16 mouse cellular contexts compared by ENCODE assay signal in the genomic region with DNA sequence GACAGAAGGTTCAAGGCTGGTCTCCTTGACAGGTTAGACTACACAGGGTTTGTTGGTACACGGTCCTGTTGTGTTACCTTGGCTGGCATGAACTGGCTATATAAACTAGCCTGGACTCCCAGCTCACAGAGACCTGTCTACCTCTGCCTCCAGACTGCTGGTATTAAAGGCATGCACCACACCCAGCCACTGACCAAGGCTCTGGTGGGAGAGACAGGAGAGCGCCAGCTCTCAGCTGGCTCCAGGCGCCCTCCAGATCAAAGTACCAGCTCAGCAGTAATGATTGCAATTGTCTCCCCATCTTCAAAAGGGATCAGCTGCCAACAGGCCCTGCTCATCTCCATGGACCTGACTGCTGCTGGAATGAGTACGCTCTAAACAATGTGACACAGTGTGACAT.
DNase-seq lines count a peak whose midpoint lies in the region; ATAC-seq and TF ChIP-seq lines count a peak whose summit lies in the region.
"Had no signal": no experiment of that assay in that cellular context is flagged by ENCODE, and none has a peak within 500 bp of the region (broad histone marks: within the 10 kb centered on the region; RNA-seq: fewer than 3 reads in every experiment).

No protein-coding gene starts in this region.

- TF ChIP-seq EP300 in stomach, postnatal 0 days (optimal IDR thresholded peaks at IDR 0.05), result no peak

- H3K9ac ChIP-seq in hindbrain, embryonic 13.5 days, result no peak overlapping the region
- H3K9ac ChIP-seq in hindbrain, embryonic 14.5 days, result no peak overlapping the region
- H3K9ac ChIP-seq in midbrain, embryonic 14.5 days (replicated peaks; ENCODE audit: low read length), result no peak overlapping the region
- H3K9ac ChIP-seq in midbrain, postnatal 0 days (replicated peaks; ENCODE audit: low read length, poor library complexity, severe bottlenecking), result no peak overlapping the region
- no peak overlapping the region for H3K9ac ChIP-seq in stomach, postnatal 0 days (ENCODE audit: low read length)
- H3K9ac ChIP-seq: lung, embryonic 15.5 days; neural tube, embryonic 15.5 days had no signal

- 0 out of 2 replicates have a peak overlapping the region, but pooled peaks have one; percentile 26 for H3K27ac ChIP-seq in hindbrain, embryonic 13.5 days
- H3K27ac ChIP-seq in hindbrain, embryonic 14.5 days, result no peak overlapping the region
- H3K27ac ChIP-seq in midbrain, embryonic 14.5 days (replicated peaks; ENCODE audit: low read depth, low read length), result no peak overlapping the region
- H3K27ac ChIP-seq in midbrain, postnatal 0 days (ENCODE audit: low read depth, low read length), result no peak overlapping the region
- H3K27ac ChIP-seq in stomach, postnatal 0 days (replicated peaks), result peak overlapping the region; percentile 76
- H3K27ac ChIP-seq in layer of hippocampus, adult 2 months, result no peak overlapping the region
- H3K27ac ChIP-seq: gastrocnemius, adult 2 months; heart, adult 2 months; lung, embryonic 15.5 days; neural tube, embryonic 15.5 days had no signal

- DNase-seq in hindbrain, embryonic 14.5 days (ENCODE audit: low spot score), result no peak
- peak; percentile 16 for DNase-seq in midbrain, embryonic 14.5 days
- no peak for DNase-seq in midbrain, postnatal 0 days (ENCODE audit: low spot score)
- DNase-seq in kidney, postnatal 10 days, result peak; percentile 40
- no peak for DNase-seq in stomach, postnatal 0 days (ENCODE audit: low spot score)
- DNase-seq in cerebellum, adult 9-11 months, result no peak
- no peak for DNase-seq in layer of hippocampus, adult 2 months (ENCODE audit: low spot score in 2 of 2)
- DNase-seq: cerebellum, adult 8-10 months; gastrocnemius, adult 2 months; heart, adult 2 months; heart, postnatal 10 days; thymus, postnatal 36 days had no signal

- no peaks in the 10 kb centered on the region for H3K36me3 ChIP-seq in hindbrain, embryonic 13.5 days
- H3K36me3 ChIP-seq in hindbrain, embryonic 14.5 days (replicated peaks; ENCODE audit: control insufficient read depth, insufficient read depth), result no peaks in the 10 kb centered on the region
- no peaks in the 10 kb centered on the region for H3K36me3 ChIP-seq in midbrain, embryonic 14.5 days (ENCODE audit: control insufficient read depth, insufficient read depth, low read length)
- no peaks in the 10 kb centered on the region for H3K36me3 ChIP-seq in midbrain, postnatal 0 days (ENCODE audit: insufficient read depth, low read length)
- no peaks in the 10 kb centered on the region for H3K36me3 ChIP-seq in stomach, postnatal 0 days (ENCODE audit: control insufficient read depth, insufficient read depth, low read length)
- H3K36me3 ChIP-seq: lung, embryonic 15.5 days; neural tube, embryonic 15.5 days had no signal

- H3K27me3 ChIP-seq in hindbrain, embryonic 13.5 days, result no peaks in the 10 kb centered on the region
- no peaks in the 10 kb centered on the region for H3K27me3 ChIP-seq in hindbrain, embryonic 14.5 days (ENCODE audit: control insufficient read depth, insufficient read depth, low read length)
- no peaks in the 10 kb centered on the region for H3K27me3 ChIP-seq in midbrain, embryonic 14.5 days (ENCODE audit: control insufficient read depth, insufficient read depth, low read length)
- H3K27me3 ChIP-seq in midbrain, postnatal 0 days (ENCODE audit: insufficient read depth, low read length), result no peaks in the 10 kb centered on the region
- no peaks in the 10 kb centered on the region for H3K27me3 ChIP-seq in stomach, postnatal 0 days (ENCODE audit: control insufficient read depth, insufficient read depth, low read length)
- H3K27me3 ChIP-seq: lung, embryonic 15.5 days; neural tube, embryonic 15.5 days had no signal

- ATAC-seq in hindbrain, embryonic 13.5 days (ENCODE audit: low FRiP score), result no peak
- no peak for ATAC-seq in hindbrain, embryonic 14.5 days (ENCODE audit: low FRiP score)
- ATAC-seq in midbrain, embryonic 14.5 days (ENCODE audit: low FRiP score, low TSS enrichment), result no peak
- ATAC-seq in midbrain, postnatal 0 days (ENCODE audit: low FRiP score), result no peak
- no peak for ATAC-seq in stomach, postnatal 0 days (ENCODE audit: low FRiP score, low TSS enrichment)
- ATAC-seq: activated CD4-positive, CD25-positive, alpha-beta regulatory T cell, adult 4 months had no signal

- no peaks in the 10 kb centered on the region for H3K9me3 ChIP-seq in hindbrain, embryonic 13.5 days
- no peaks in the 10 kb centered on the region for H3K9me3 ChIP-seq in hindbrain, embryonic 14.5 days (ENCODE audit: control insufficient read depth, low read length)
- H3K9me3 ChIP-seq in midbrain, embryonic 14.5 days (ENCODE audit: control insufficient read depth, low read length), result no peaks in the 10 kb centered on the region
- H3K9me3 ChIP-seq in midbrain, postnatal 0 days (ENCODE audit: low read length), result no peaks in the 10 kb centered on the region
- H3K9me3 ChIP-seq in stomach, postnatal 0 days (ENCODE audit: control insufficient read depth, low read length), result no peaks in the 10 kb centered on the region
- H3K9me3 ChIP-seq: lung, embryonic 15.5 days; neural tube, embryonic 15.5 days had no signal

- no peak overlapping the region for H3K4me3 ChIP-seq in hindbrain, embryonic 13.5 days
- H3K4me3 ChIP-seq in hindbrain, embryonic 14.5 days (replicated peaks; ENCODE audit: low read length), result no peak overlapping the region
- H3K4me3 ChIP-seq in midbrain, embryonic 14.5 days (replicated peaks; ENCODE audit: low read depth, low read length), result no peak overlapping the region
- H3K4me3 ChIP-seq in midbrain, postnatal 0 days (ENCODE audit: low read depth, low read length), result no peak overlapping the region
- H3K4me3 ChIP-seq in stomach, postnatal 0 days (ENCODE audit: low read depth, low read length), result no peak overlapping the region
- no peak overlapping the region for H3K4me3 ChIP-seq in layer of hippocampus, adult 2 months
- H3K4me3 ChIP-seq: gastrocnemius, adult 2 months; heart, adult 2 months; lung, embryonic 15.5 days; neural tube, embryonic 15.5 days had no signal

- 64% methylated on average over 4 of the region's 4 CpGs for whole genome bisulfite sequencing in hindbrain, embryonic 13.5 days
- WGBS in hindbrain, embryonic 14.5 days, result 57% methylated on average over 4 of the region's 4 CpGs
- 46% methylated on average over 4 of the region's 4 CpGs for WGBS in midbrain, embryonic 14.5 days
- 44% methylated on average over 4 of the region's 4 CpGs for WGBS in midbrain, postnatal 0 days
- 62% methylated on average over 4 of the region's 4 CpGs for WGBS in stomach, postnatal 0 days

- H3K4me2 ChIP-seq in hindbrain, embryonic 13.5 days, result no peak overlapping the region
- H3K4me2 ChIP-seq in hindbrain, embryonic 14.5 days (replicated peaks), result no peak overlapping the region
- H3K4me2 ChIP-seq in midbrain, embryonic 14.5 days (ENCODE audit: low read length), result no peak overlapping the region
- H3K4me2 ChIP-seq in midbrain, postnatal 0 days (ENCODE audit: low read depth, low read length, poor library complexity, severe bottlenecking), result no peak overlapping the region
- no peak overlapping the region for H3K4me2 ChIP-seq in stomach, postnatal 0 days (replicated peaks; ENCODE audit: low read depth)
- H3K4me2 ChIP-seq: lung, embryonic 15.5 days; neural tube, embryonic 15.5 days had no signal

- TF ChIP-seq CTCF in midbrain, postnatal 0 days (IDR thresholded peaks at IDR 0.05), result no peak
- TF ChIP-seq CTCF in stomach, postnatal 0 days (IDR thresholded peaks at IDR 0.05; ENCODE audit: low read depth), result no peak
- TF ChIP-seq CTCF in layer of hippocampus, adult 2 months (conservative IDR thresholded peaks at IDR 0.05), result no peak

- peaks cover 18% of the 10 kb centered on the region for H3K4me1 ChIP-seq in hindbrain, embryonic 13.5 days (replicated peaks)
- H3K4me1 ChIP-seq in hindbrain, embryonic 14.5 days (replicated peaks; ENCODE audit: control insufficient read depth, insufficient read depth, low read length), result no peaks in the 10 kb centered on the region
- peaks cover 6% of the 10 kb centered on the region for H3K4me1 ChIP-seq in midbrain, embryonic 14.5 days (ENCODE audit: control insufficient read depth, insufficient read depth, low read length)
- H3K4me1 ChIP-seq in midbrain, postnatal 0 days (ENCODE audit: insufficient read depth, low read length), result no peaks in the 10 kb centered on the region
- peaks cover 4% of the 10 kb centered on the region for H3K4me1 ChIP-seq in stomach, postnatal 0 days (replicated peaks; ENCODE audit: control insufficient read depth, insufficient read depth)

Comparison
In these comparisons a context has a peak if more than half of its experiments do, and no peak if none do; other contexts are left out.
1. H3K27ac ChIP-seq: peak in hindbrain, embryonic 13.5 days (single experiment) and stomach, postnatal 0 days (single experiment); none in hindbrain, embryonic 14.5 days (single experiment), midbrain, embryonic 14.5 days (single experiment), midbrain, postnatal 0 days (single experiment) and layer of hippocampus, adult 2 months (single experiment).
2. DNase-seq: peak in midbrain, embryonic 14.5 days (single experiment) and kidney, postnatal 10 days (single experiment); none in hindbrain, embryonic 14.5 days (single experiment), midbrain, postnatal 0 days (single experiment), stomach, postnatal 0 days (single experiment), cerebellum, adult 9-11 months (single experiment) and layer of hippocampus, adult 2 months (0 of 2).